Mouse (Mus musculus) neural tube, embryonic 11.5 days (tissue): ENCODE results near the gene Neto2. TPM values are rescaled to one million over a fixed set of nuclear protein-coding genes. Genes with fewer than 3 reads are reported as not detected.

Experiments
- ATAC-seq: fragments of 200-750 bp; cut with Nextera tagmentation; 2 replicates; pipeline ENCODE4 v1.8.0; 2017; ENCODE audit warnings: moderate number of reproducible peaks, mild to moderate bottlenecking, moderate TSS enrichment, moderate library complexity; ENCODE audit not compliant: insufficient read depth, low FRiP score, low TSS enrichment
- DNase-seq: peaks from one replicate; pipeline ENCODE4 v3.0.0-alpha.2; 2015; ENCODE audit warnings: low spot score
- H3K27ac ChIP-seq: fragments of 300-500 bp; sonication (generic); 2 replicates; pipeline ENCODE4 v1.5.1; 2014; ENCODE audit warnings: low read depth, mild to moderate bottlenecking, low read length
- H3K27me3 ChIP-seq: fragments of 300-500 bp; sonication (generic); 2 replicates; pipeline ENCODE4 v1.6.1; 2014; ENCODE audit warnings: mild to moderate bottlenecking, low read length, mixed read lengths; ENCODE audit not compliant: control insufficient read depth, insufficient read depth
- H3K36me3 ChIP-seq: fragments of 300-500 bp; sonication (generic); 2 replicates; pipeline ENCODE4 v1.6.1; 2014; ENCODE audit warnings: mild to moderate bottlenecking, low read length, moderate library complexity, mixed read lengths; ENCODE audit not compliant: control insufficient read depth, insufficient read depth
- H3K4me1 ChIP-seq: fragments of 300-500 bp; sonication (generic); 2 replicates; pipeline ENCODE4 v1.6.1; 2014; ENCODE audit warnings: low read length, mixed read lengths; ENCODE audit not compliant: control insufficient read depth, insufficient read depth
- H3K4me2 ChIP-seq: fragments of 300-500 bp; sonication (generic); 2 replicates; pipeline ENCODE4 v1.6.1; 2014; ENCODE audit warnings: low read depth, mild to moderate bottlenecking, moderate library complexity
- H3K4me3 ChIP-seq: fragments of 300-500 bp; sonication (generic); 2 replicates; pipeline ENCODE4 v1.5.1; 2014; ENCODE audit warnings: low read depth, low read length
- H3K9ac ChIP-seq: fragments of 300-500 bp; sonication (generic); 2 replicates; pipeline ENCODE4 v1.6.1; 2014; ENCODE audit warnings: mild to moderate bottlenecking, low read length
- H3K9me3 ChIP-seq: fragments of 300-500 bp; sonication (generic); 2 replicates; pipeline ENCODE4 v1.6.1; 2016; ENCODE audit warnings: low read length; ENCODE audit not compliant: control insufficient read depth
- WGBS: fragments of 180-500 bp; shearing (Covaris S2); extraction: QIAGEN DNeasy Blood & Tissue Kit; methylation state at CpG from one replicate; pipeline ENCODE4 v1.1.7; 2014; 5-methylcytosine and 5-hydroxymethylcytosine counted together
- polyA plus RNA-seq: library from polyadenylated mRNA; unstranded; fragments of >200 nt; fragmentation: Nextera tagmentation; extraction: Ambion mirVana; gene quantifications from 2 replicates; pipeline ENCODE4 v1.2.1, GENCODE M21; 2014

The Neto2 gene
- polyA plus RNA-seq, result 28.5 and 29.9 TPM in 2 replicates

GRCm38 (mm10) chr8:85700751-85701351 lies at the start of gene Neto2:
Gene Neto2, minus strand, starts transcription at chr8:85700924.
- peak within 1 kb of the TSS; percentile 73 for H3K4me3 ChIP-seq
- 0 out of 2 replicates have a peak, but pooled peaks cover 4% of the 10 kb centered on the region for H3K4me1 ChIP-seq
- 12% methylated on average over 30 of the region's 65 CpGs for WGBS
- no peaks in the 10 kb centered on the region for H3K27me3 ChIP-seq
- DNase-seq (peak; percentile 90), ATAC-seq (peak; percentile 81)
- H3K9ac ChIP-seq, result peak within 1 kb of the TSS; percentile 91
- H3K27ac ChIP-seq, result peak within 1 kb of the TSS; percentile 91
- no peaks in the 10 kb centered on the region for H3K36me3 ChIP-seq
- peak within 1 kb of the TSS; percentile 74 for H3K4me2 ChIP-seq
- H3K9me3 ChIP-seq, result no peaks in the 10 kb centered on the region

GRCm38 (mm10) chr8:85745053-85745452 lies 44.3 kb upstream of the Neto2 start:
- DNase-seq (no peak), ATAC-seq (no peak)
- Histone ChIP-seq H3K4me1 (no peaks in the 10 kb centered on the region), H3K27me3 (no peaks in the 10 kb centered on the region), H3K9me3 (no peaks in the 10 kb centered on the region), H3K36me3 (no peaks in the 10 kb centered on the region), H3K4me3 (no peak overlapping the region), H3K4me2 (no peak overlapping the region), H3K27ac (no peak overlapping the region), H3K9ac (no peak overlapping the region)
- WGBS, result 94% methylated on average over 2 of the region's 2 CpGs

GRCm38 (mm10) chr8:85730545-85730944 lies 29.8 kb upstream of the Neto2 start:
- H3K36me3 ChIP-seq, result no peaks in the 10 kb centered on the region

GRCm38 (mm10) chr8:85717271-85717670 lies 16.5 kb upstream of the Neto2 start:
- no peak overlapping the region for H3K27ac ChIP-seq
- 86% methylated on average over 5 of the region's 5 CpGs for WGBS

More at GRCm38 (mm10) chr8:85730545-85730944, 29.8 kb upstream of the Neto2 start:
- no peaks in the 10 kb centered on the region for H3K9me3 ChIP-seq
- H3K4me1 ChIP-seq, result no peaks in the 10 kb centered on the region
- 88% methylated on average over 3 of the region's 3 CpGs for WGBS
- no peaks in the 10 kb centered on the region for H3K27me3 ChIP-seq
- H3K9ac ChIP-seq, result no peak overlapping the region
- no peak overlapping the region for H3K4me3 ChIP-seq
- H3K27ac ChIP-seq, result no peak overlapping the region
- no peak overlapping the region for H3K4me2 ChIP-seq
- no peak for ATAC-seq
- DNase-seq, result no peak

GRCm38 (mm10) chr8:85716696-85717095 lies 16.0 kb upstream of the Neto2 start:
- Histone ChIP-seq H3K27me3 (no peaks in the 10 kb centered on the region), H3K4me2 (no peak overlapping the region), H3K27ac (no peak overlapping the region), H3K4me1 (no peaks in the 10 kb centered on the region), H3K36me3 (no peaks in the 10 kb centered on the region), H3K9ac (no peak overlapping the region), H3K4me3 (no peak overlapping the region), H3K9me3 (no peaks in the 10 kb centered on the region)
- DNase-seq, result no peak
- ATAC-seq, result no peak
- 85% methylated on average over 4 of the region's 4 CpGs for WGBS

More at GRCm38 (mm10) chr8:85717271-85717670, 16.5 kb upstream of the Neto2 start:
- ATAC-seq (no peak), DNase-seq (no peak)
- Histone ChIP-seq H3K9ac (no peak overlapping the region), H3K4me2 (no peak overlapping the region), H3K36me3 (no peaks in the 10 kb centered on the region), H3K9me3 (no peaks in the 10 kb centered on the region), H3K4me1 (no peaks in the 10 kb centered on the region), H3K27me3 (no peaks in the 10 kb centered on the region), H3K4me3 (no peak overlapping the region)

GRCm38 (mm10) chr8:85706988-85707387 lies 6.3 kb upstream of the Neto2 start:
- no peak for ATAC-seq
- 78% methylated on average over 2 of the region's 2 CpGs for WGBS

GRCm38 (mm10) chr8:85700101-85700750 lies 498 bp downstream of the Neto2 start:
- Histone ChIP-seq H3K36me3 (no peaks in the 10 kb centered on the region), H3K27me3 (no peaks in the 10 kb centered on the region), H3K4me2 (peak overlapping the region; percentile 74), H3K9me3 (no peaks in the 10 kb centered on the region), H3K4me1 (0 out of 2 replicates have a peak, but pooled peaks cover 4% of the 10 kb centered on the region), H3K4me3 (peak overlapping the region; percentile 73), H3K9ac (peak overlapping the region; percentile 91), H3K27ac (peak overlapping the region; percentile 91)
- under 1% methylated on average over 47 of the region's 84 CpGs for WGBS
- peak; percentile 97 for ATAC-seq
- peak; percentile 91 for DNase-seq

More at GRCm38 (mm10) chr8:85706988-85707387, 6.3 kb upstream of the Neto2 start:
- Histone ChIP-seq H3K9me3 (no peaks in the 10 kb centered on the region), H3K9ac (no peak overlapping the region), H3K36me3 (no peaks in the 10 kb centered on the region), H3K4me1 (no peaks in the 10 kb centered on the region), H3K4me3 (no peak overlapping the region), H3K27ac (no peak overlapping the region), H3K27me3 (no peaks in the 10 kb centered on the region), H3K4me2 (no peak overlapping the region)
- DNase-seq, result no peak

- WGBS, result 3% methylated on average over 6 of the region's 6 CpGs
- H3K9ac ChIP-seq, result no peak overlapping the region
- peak; percentile 14; the same call in 1 of the 2 replicates for ATAC-seq
- H3K27ac ChIP-seq, result no peak overlapping the region
- H3K4me3 ChIP-seq, result no peak overlapping the region
- H3K9me3 ChIP-seq, result no peaks in the 10 kb centered on the region
- no peaks in the 10 kb centered on the region for H3K27me3 ChIP-seq
- peak overlapping the region; percentile 35 for H3K4me2 ChIP-seq
- no peaks in the 10 kb centered on the region for H3K36me3 ChIP-seq
- 0 out of 2 replicates have a peak, but pooled peaks cover 4% of the 10 kb centered on the region for H3K4me1 ChIP-seq
- DNase-seq, result peak; percentile 79
Measured at GRCm38 (mm10) chr8:85699051-85699450, 1.7 kb downstream of the Neto2 start.

- no peak overlapping the region for H3K4me3 ChIP-seq
Measured at GRCm38 (mm10) chr8:85665146-85665545, 35.6 kb downstream of the Neto2 start.

More at GRCm38 (mm10) chr8:85665146-85665545, 35.6 kb downstream of the Neto2 start:
- no peak overlapping the region for H3K4me2 ChIP-seq
- H3K27ac ChIP-seq, result no peak overlapping the region
- no peaks in the 10 kb centered on the region for H3K27me3 ChIP-seq
- DNase-seq, result no peak
- H3K4me1 ChIP-seq, result no peaks in the 10 kb centered on the region
- ATAC-seq, result no peak
- H3K36me3 ChIP-seq, result no peaks in the 10 kb centered on the region
- H3K9ac ChIP-seq, result no peak overlapping the region
- no peaks in the 10 kb centered on the region for H3K9me3 ChIP-seq
